Mouse (Mus musculus) CH12.LX (cell line): ENCODE data around the gene Endog.

Experiments
- CTCF ChIP-seq, 2 experiments: IDR thresholded peaks in 1 of 2; conservative IDR thresholded peaks in 1 of 2; 2 replicates each; pipeline ENCODE4 v1.5.1; 2011 to 2012; ENCODE audit warnings: low read depth in 2 of 2, low read length in 2 of 2, improper control_type of control experiment in 1 of 2, inconsistent platforms in 1 of 2, mild to moderate bottlenecking in 1 of 2, moderate library complexity in 1 of 2
- POLR2A ChIP-seq: IDR thresholded peaks from 2 replicates; pipeline ENCODE4 v1.6.1; 2011; ENCODE audit warnings: low read depth, mild to moderate bottlenecking, improper control_type of control experiment, low read length

- TF ChIP-seq CTCF (conservative IDR thresholded peaks at IDR 0.05 in 1 of 2, IDR thresholded peaks at IDR 0.05 in 1 of 2; ENCODE audit: low read depth in 2 of 2, low read length in 2 of 2) = no peak
- TF ChIP-seq POLR2A = no peak
Measured at GRCm38 (mm10) chr2:30130156-30130555, 41.1 kb upstream of the Endog start.
